Mouse (Mus musculus) spleen, adult 2 months (tissue): ENCODE data around the gene Hmcn2.

Experiments
- CTCF ChIP-seq: fragments of 200-500 bp; IDR thresholded peaks from 2 replicates; pipeline ENCODE4 v1.5.1; 2011; ENCODE audit warnings: mild to moderate bottlenecking, inconsistent platforms; ENCODE audit not compliant: insufficient read depth, insufficient read length, insufficient replicate concordance; ENCODE audit errors: extremely low read depth
- POLR2A ChIP-seq: fragments of 200-500 bp; IDR thresholded peaks from 2 replicates; pipeline ENCODE4 v1.6.1; 2011; ENCODE audit warnings: low read depth, low read length, inconsistent platforms

GRCm38 (mm10) chr2:31299266-31299665 lies 14.9 kb upstream of the Hmcn2 start:
- no peak for TF ChIP-seq POLR2A
- no peak for TF ChIP-seq CTCF
